Mouse (Mus musculus): Measurements from ENCODE around the gene Kif5c. TPM values are rescaled to one million over a fixed set of nuclear protein-coding genes. Genes with fewer than 3 reads are reported as not detected.

The Kif5c gene
- polyA plus RNA-seq, 1 experiment: 408 TPM

- TF ChIP-seq POLR2A (IDR thresholded peaks at IDR 0.05; ENCODE audit: extremely low read depth, insufficient read depth, low read length) (no peak), CTCF (IDR thresholded peaks at IDR 0.05; ENCODE audit: extremely low read depth, insufficient read depth, low read length) (no peak)
- H3K27ac ChIP-seq (ENCODE audit: insufficient read depth, low read length): no peak overlapping the region
Observed at GRCm38 (mm10) chr2:49733656-49734008, 114.5 kb downstream of the Kif5c start.

DNA sequence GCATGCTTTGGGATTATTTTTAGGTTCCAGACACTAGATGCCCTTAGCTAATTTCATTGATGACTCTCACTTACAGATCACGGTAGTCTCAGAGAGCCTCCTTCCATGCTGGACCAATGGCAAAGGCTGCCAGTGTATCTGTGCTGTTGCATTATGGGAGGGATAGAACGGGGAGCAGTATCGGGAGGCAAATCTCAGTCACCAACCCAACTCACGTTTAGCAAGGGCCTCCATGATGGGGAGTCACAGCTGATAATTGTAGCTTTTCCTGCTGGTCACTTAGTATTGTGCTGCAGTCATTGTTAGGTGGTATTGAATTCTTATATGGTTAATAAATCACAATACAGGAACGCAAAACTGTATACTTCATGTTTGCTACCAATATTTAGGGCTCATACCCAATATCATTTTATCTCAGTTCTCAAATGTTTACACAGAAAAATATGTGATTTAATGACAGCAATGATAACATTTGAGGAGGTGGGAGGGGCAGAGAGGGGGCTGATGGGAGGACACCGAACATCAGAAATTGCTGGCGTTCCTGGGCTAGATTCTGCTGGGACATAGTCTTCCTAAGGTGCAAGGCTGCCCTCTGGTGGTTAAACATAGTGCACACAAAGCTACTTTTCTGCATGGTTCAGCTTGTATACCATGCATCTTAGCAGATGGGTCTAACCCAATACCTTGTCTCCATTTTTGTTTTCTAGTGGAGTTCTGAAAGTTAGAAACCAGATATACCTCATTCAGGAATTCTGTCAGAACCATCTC, 115.1 kb downstream of the Kif5c start:
- Histone ChIP-seq H3K4me1 (ENCODE audit: control insufficient read depth, insufficient read depth, low read length) (peaks cover 4% of the 10 kb centered on the region), H3K27ac (ENCODE audit: insufficient read depth, low read length) (no peak overlapping the region), H3K4me3 (ENCODE audit: insufficient read depth, low read length) (no peak overlapping the region)
- TF ChIP-seq CTCF (IDR thresholded peaks at IDR 0.05; ENCODE audit: extremely low read depth, insufficient read depth, low read length): peak; percentile 87
- TF ChIP-seq POLR2A (IDR thresholded peaks at IDR 0.05; ENCODE audit: extremely low read depth, insufficient read depth, low read length): no peak

More at GRCm38 (mm10) chr2:49733656-49734008, 114.5 kb downstream of the Kif5c start:
- H3K4me3 ChIP-seq (ENCODE audit: insufficient read depth, low read length): no peak overlapping the region
- peaks cover 2% of the 10 kb centered on the region for H3K4me1 ChIP-seq (ENCODE audit: control insufficient read depth, insufficient read depth, low read length)

DNA sequence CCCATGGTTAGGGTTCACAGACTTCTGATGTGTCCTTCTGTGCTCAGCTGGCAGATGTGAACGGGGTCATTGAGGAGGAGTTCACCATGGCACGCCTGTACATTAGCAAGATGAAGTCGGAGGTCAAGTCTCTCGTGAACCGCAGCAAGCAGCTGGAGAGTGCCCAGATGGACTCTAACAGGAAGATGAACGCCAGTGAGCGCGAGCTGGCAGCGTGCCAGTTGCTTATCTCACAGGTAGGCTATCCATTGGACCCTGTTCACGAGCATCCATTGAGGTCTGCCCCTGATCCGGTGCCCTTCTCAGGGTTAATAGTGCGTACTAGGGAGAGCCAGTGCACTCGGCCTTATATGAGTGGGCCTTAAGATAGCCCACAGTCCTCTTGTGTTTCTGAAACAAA, 116.3 kb downstream of the Kif5c start:
- no peak overlapping the region for H3K27ac ChIP-seq (ENCODE audit: insufficient read depth, low read length)
- peaks cover 4% of the 10 kb centered on the region for H3K4me1 ChIP-seq (ENCODE audit: control insufficient read depth, insufficient read depth, low read length)
- H3K4me3 ChIP-seq (ENCODE audit: insufficient read depth, low read length): no peak overlapping the region
- TF ChIP-seq CTCF (IDR thresholded peaks at IDR 0.05; ENCODE audit: extremely low read depth, insufficient read depth, low read length) (no peak), POLR2A (IDR thresholded peaks at IDR 0.05; ENCODE audit: extremely low read depth, insufficient read depth, low read length) (no peak)

DNA sequence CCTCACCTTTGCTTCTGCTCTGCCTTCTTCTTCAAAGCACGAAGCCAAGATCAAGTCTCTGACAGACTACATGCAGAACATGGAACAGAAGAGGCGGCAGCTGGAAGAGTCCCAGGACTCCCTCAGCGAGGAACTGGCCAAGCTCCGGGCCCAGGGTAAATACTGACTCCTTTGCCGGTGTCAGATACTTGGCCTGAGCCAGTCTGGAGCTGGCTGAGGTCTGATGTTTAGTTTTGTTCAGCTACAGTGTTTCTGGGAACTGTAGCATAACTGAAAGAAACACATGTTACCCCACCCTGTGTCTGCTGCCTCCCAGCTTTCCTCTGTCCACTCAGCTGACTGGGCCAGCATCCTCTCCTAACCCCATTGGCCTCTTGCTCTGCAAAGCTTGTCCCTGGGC, 119.9 kb downstream of the Kif5c start:
- TF ChIP-seq CTCF (IDR thresholded peaks at IDR 0.05; ENCODE audit: extremely low read depth, insufficient read depth, low read length) (no peak), POLR2A (IDR thresholded peaks at IDR 0.05; ENCODE audit: extremely low read depth, insufficient read depth, low read length) (no peak)
- no peak overlapping the region for H3K27ac ChIP-seq (ENCODE audit: insufficient read depth, low read length)
- H3K4me3 ChIP-seq (ENCODE audit: insufficient read depth, low read length): no peak overlapping the region
- peaks cover 21% of the 10 kb centered on the region for H3K4me1 ChIP-seq (ENCODE audit: control insufficient read depth, insufficient read depth, low read length)

DNA sequence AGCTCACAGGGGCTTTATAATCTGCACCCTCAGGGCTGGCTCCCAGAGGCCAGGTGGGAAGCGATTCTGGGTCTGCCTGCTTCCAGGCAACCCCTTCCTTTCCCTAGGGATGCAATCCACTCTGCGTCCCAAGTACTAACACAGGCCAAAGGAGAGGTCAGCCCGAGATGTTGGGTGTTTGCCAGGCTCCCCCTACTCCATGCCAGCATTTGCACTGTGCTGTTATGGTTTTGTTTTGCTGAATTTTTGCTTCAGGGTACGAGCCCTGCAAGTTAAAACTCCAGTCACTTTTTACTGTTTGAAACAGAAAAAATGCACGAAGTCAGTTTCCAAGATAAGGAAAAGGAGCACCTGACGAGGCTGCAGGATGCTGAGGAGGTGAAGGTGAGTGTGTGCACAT, 121.9 kb downstream of the Kif5c start:
- Histone ChIP-seq H3K4me1 (ENCODE audit: control insufficient read depth, insufficient read depth, low read length) (peaks cover 32% of the 10 kb centered on the region), H3K4me3 (ENCODE audit: insufficient read depth, low read length) (no peak overlapping the region), H3K27ac (ENCODE audit: insufficient read depth, low read length) (no peak overlapping the region)
- TF ChIP-seq CTCF (IDR thresholded peaks at IDR 0.05; ENCODE audit: extremely low read depth, insufficient read depth, low read length) (no peak), POLR2A (IDR thresholded peaks at IDR 0.05; ENCODE audit: extremely low read depth, insufficient read depth, low read length) (no peak)

- no peak overlapping the region for H3K4me3 ChIP-seq (ENCODE audit: insufficient read depth, low read length)
- H3K4me1 ChIP-seq (ENCODE audit: control insufficient read depth, insufficient read depth, low read length): peaks cover 33% of the 10 kb centered on the region
- TF ChIP-seq CTCF (IDR thresholded peaks at IDR 0.05; ENCODE audit: extremely low read depth, insufficient read depth, low read length): no peak
- TF ChIP-seq POLR2A (IDR thresholded peaks at IDR 0.05; ENCODE audit: extremely low read depth, insufficient read depth, low read length): no peak
- no peak overlapping the region for H3K27ac ChIP-seq (ENCODE audit: insufficient read depth, low read length)
Observed at GRCm38 (mm10) chr2:49741895-49742734, 123.0 kb downstream of the Kif5c start.

DNA sequence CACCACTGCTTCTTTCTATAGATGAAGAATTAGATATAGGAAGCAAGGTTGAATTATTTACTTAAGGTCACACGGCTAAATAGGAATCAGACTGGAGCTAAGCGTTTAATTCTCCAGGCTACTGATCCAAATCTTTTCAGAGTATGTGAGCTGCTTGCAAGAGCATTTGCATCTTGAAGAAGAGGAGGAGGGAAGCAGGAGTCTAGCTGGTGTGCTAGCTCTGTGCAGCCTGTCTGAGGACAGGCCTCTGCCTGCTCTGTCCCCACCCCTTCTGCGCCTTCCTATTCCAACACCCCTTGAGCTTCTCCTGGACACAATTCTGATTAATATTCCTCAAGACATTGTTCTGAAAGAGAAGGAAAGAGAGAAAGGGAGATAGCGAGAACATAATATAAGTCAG, 123.8 kb downstream of the Kif5c start:
- Histone ChIP-seq H3K27ac (ENCODE audit: insufficient read depth, low read length) (no peak overlapping the region), H3K4me1 (ENCODE audit: control insufficient read depth, insufficient read depth, low read length) (peaks cover 35% of the 10 kb centered on the region), H3K4me3 (ENCODE audit: insufficient read depth, low read length) (no peak overlapping the region)
- no peak for TF ChIP-seq POLR2A (IDR thresholded peaks at IDR 0.05; ENCODE audit: extremely low read depth, insufficient read depth, low read length)
- no peak for TF ChIP-seq CTCF (IDR thresholded peaks at IDR 0.05; ENCODE audit: extremely low read depth, insufficient read depth, low read length)

DNA sequence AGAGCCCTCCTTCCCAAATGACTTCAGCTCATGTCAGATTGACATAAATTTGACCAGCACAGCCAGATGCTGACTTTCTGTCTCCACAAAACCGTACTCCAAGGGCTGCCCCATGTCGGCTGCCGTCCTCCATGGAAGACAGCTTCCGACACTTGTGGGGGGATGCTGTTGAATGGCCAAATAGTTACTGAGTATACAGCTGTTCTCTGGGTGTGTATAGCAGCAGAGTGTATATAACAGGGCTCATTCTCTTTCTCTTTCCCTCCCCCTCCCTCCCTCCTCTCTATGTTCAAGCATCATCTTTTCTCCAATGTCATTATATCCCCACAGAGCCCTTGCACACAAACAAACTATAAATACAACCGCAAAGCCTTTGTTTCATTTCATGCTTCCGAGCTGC, 124.7 kb downstream of the Kif5c start:
- H3K4me3 ChIP-seq (ENCODE audit: insufficient read depth, low read length): no peak overlapping the region
- no peak overlapping the region; the same call in 1 of the 2 replicates for H3K27ac ChIP-seq (ENCODE audit: insufficient read depth, low read length)
- TF ChIP-seq POLR2A (IDR thresholded peaks at IDR 0.05; ENCODE audit: extremely low read depth, insufficient read depth, low read length): no peak
- no peak for TF ChIP-seq CTCF (IDR thresholded peaks at IDR 0.05; ENCODE audit: extremely low read depth, insufficient read depth, low read length)
- H3K4me1 ChIP-seq (ENCODE audit: control insufficient read depth, insufficient read depth, low read length): peaks cover 32% of the 10 kb centered on the region

- Histone ChIP-seq H3K4me1 (ENCODE audit: control insufficient read depth, insufficient read depth, low read length) (peaks cover 32% of the 10 kb centered on the region), H3K27ac (ENCODE audit: insufficient read depth, low read length) (peak overlapping the region; percentile 39; the same call in 1 of the 2 replicates), H3K4me3 (ENCODE audit: insufficient read depth, low read length) (no peak overlapping the region)
- TF ChIP-seq CTCF (IDR thresholded peaks at IDR 0.05; ENCODE audit: extremely low read depth, insufficient read depth, low read length) (no peak), POLR2A (IDR thresholded peaks at IDR 0.05; ENCODE audit: extremely low read depth, insufficient read depth, low read length) (no peak)
Observed at GRCm38 (mm10) chr2:49744251-49745093, 125.4 kb downstream of the Kif5c start.

Data from cortical plate, adult 2 months (tissue).